Mouse (Mus musculus) kidney, adult 2 months (tissue): ENCODE measurements at regions not wholly inside any gene's neighbourhood (a gene's known extent, or its start where the extent isn't known, plus 50 kb on each side); places are given as distances from the start of the nearest gene placed in this dataset.

Experiments
- CTCF ChIP-seq: fragments of 200-500 bp; conservative IDR thresholded peaks from 2 replicates; pipeline ENCODE4 v1.5.1; 2011; ENCODE audit warnings: low read depth, mild to moderate bottlenecking, control low read depth, low read length, moderate library complexity, mixed read lengths; ENCODE audit not compliant: insufficient read depth, insufficient read length
- POLR2A ChIP-seq: fragments of 200-500 bp; IDR thresholded peaks from one replicate; pipeline ENCODE4 v1.6.1; 2011; ENCODE audit warnings: low read depth, low read length, control low read depth

GRCm38 (mm10) chr13:45130516-45131249 is 52.2 kb downstream of the Gm9817 start:
- TF ChIP-seq CTCF: no peak
- no peak for TF ChIP-seq POLR2A
